Mouse (Mus musculus) liver, embryonic 18 days (tissue): ENCODE measurements around the gene Lars2. TPM values are rescaled to one million over a fixed set of nuclear protein-coding genes. Genes with fewer than 3 reads are reported as not detected.

Source experiments
- polyA plus RNA-seq: library from polyadenylated mRNA; depleted of rRNA; stranded (reverse); fragments of >200 nt; gene quantifications from 2 replicates; pipeline ENCODE4 v1.2.3, GENCODE M21; 2012; rRNA removed

Gene Lars2
- polyA plus RNA-seq: 314 and 320 TPM in 2 replicates

DNA sequence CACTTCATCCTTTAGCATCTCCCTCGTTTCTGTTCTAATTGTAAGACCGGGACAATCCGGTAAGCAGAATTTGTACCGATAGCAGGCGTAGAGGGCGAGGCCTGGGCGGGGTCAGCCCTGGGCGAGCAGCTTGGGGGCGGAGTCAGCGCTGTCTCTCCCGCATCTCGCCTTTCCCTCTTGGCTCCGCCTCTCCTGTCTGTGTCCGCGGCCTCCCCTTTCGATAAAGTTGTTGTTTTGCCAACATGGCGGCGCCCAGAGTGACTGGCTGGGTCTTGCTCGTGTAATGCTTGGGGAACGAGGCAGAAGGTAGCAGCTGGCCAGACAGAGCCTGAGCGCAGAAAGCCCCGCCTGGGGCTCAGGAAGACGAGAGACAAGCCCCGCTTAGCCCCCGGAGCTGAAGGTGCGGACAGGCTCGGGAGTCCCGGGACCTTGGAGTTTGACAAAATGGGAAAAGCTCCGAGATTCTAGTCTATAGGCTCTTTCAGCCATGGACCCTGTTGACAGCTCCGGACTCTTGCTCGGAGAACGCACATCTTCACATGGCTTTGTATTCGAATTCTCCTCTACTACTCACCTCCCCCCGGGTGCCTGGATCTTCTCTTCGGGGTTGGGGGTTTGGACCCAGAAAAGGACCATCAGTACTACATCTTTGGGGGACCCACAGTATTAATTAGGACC is at the start of gene Lars2:
Lars2 (plus strand) TSS at position 220 of the 678 bp plus-strand sequence.

DNA sequence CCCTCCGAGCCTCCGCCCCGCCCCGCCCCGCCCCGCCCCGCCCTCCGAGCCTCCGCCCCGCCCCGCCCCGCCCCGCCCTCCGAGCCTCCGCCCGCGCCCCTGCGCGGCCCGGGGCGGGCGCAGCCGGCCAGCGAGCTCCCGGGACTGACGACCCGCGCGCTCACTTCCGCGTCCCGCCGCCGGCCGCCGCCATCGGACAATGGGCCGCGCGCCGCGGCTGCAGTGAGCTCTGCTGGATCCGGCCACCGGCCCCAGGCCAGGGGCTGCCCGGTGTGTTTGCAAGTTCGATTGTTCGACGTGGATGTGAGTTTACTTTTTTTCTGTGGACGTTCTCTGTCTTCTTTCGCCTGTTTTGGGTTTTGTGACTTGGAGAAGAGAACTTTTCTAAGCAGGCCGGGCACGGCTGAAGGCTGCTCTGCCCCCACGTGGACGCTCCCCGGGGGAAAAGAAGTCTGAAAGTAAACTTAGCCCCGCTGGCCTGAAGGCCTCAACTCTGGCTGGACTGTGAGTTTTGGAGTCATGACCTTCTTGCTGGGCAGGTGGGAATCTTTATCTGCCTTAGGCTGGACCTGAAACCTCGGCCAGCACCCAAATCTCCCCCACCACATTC is 112.0 kb downstream of the Lars2 start, which contains the start of gene Limd1:
Limd1 (plus strand) TSS at position 121 of the 610 bp plus-strand sequence.

Other genes with a start within 250 kb of the Lars2 start
- gene Clec3b, start 216.0 kb upstream of the Lars2 start, polyA plus RNA-seq: 0.55 and 0.70 TPM in 2 replicates
- 1.4 and 1.5 TPM in 2 replicates for gene Cdcp1, start 150.9 kb upstream of the Lars2 start, polyA plus RNA-seq
- gene Tmem158, start 106.2 kb upstream of the Lars2 start, polyA plus RNA-seq: 1.1 and 1.2 TPM in 2 replicates
- gene Limd1, start 111.8 kb downstream of the Lars2 start, polyA plus RNA-seq: 8.7 and 9.5 TPM in 2 replicates
- gene Sacm1l, start 162.8 kb downstream of the Lars2 start, polyA plus RNA-seq: 11.3 and 11.7 TPM in 2 replicates